In the genomic region with DNA sequence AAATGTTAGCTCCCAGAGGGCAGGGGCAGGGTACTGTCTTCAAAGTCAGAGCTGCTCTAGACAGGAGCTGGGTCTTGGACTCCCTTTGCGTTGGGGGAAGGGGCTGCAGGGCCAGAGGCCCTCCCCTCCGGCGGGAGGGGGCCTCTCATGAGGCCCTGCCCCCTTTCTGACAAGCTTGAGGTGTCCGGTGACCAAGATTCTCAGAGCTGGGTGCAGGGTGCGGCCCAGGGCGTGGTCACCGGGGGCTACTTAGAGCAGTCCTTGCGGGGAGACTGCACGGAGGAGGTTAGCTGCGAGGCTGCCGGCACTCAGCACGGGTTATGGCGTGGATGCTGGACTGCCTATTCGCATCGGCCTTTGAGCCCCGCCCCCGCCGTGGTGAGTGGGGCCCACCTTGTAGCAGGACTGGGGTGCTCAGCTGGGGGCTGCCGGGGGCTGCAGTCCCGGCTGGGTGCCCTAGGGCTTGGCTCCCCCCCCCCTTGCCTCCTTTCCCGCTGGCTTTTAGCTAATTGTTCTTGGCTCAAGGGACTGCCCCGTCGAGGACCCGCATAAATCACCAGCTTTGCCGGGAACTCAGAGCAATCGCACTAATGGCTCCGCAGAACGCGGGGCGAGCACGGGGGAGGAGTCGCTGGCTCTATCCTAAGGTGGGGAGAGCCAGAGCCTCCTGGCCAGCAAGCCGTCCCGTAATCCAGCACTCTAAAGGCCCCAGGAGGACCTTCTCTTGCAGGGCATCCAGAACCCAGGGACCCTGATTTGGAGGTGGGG, we compare ENCODE assay signal across 10 mouse cellular contexts. TPM values are rescaled to one million over a fixed set of nuclear protein-coding genes. Genes with fewer than 3 reads are reported as not detected.
DNase-seq lines count a peak whose midpoint lies in the region; ATAC-seq and TF ChIP-seq lines count a peak whose summit lies in the region.
"Had no signal": no experiment of that assay in that cellular context is flagged by ENCODE, and none has a peak within 500 bp of the region (broad histone marks: within the 10 kb centered on the region; RNA-seq: fewer than 3 reads in every experiment).

No protein-coding gene starts in this region.

- no peak for TF ChIP-seq EP300 in ES-Bruce4 (IDR thresholded peaks at IDR 0.05; ENCODE audit: insufficient read depth, low read depth, low read length)
- TF ChIP-seq EP300 in liver, postnatal 0 days (IDR thresholded peaks at IDR 0.05; ENCODE audit: low read depth) = no peak

- peak overlapping the region; percentile 29 for H3K4me3 ChIP-seq in ES-Bruce4 (ENCODE audit: low read depth, low read length)
- H3K4me3 ChIP-seq in forebrain, embryonic 15.5 days = peak overlapping the region; percentile 40
- H3K4me3 ChIP-seq in liver, postnatal 0 days (ENCODE audit: low read depth, low read length) = peak overlapping the region; percentile 19; the same call in 1 of the 2 replicates

- TF ChIP-seq POLR2A in ES-Bruce4 (IDR thresholded peaks at IDR 0.05; ENCODE audit: insufficient read depth, low read length) = no peak

- peak overlapping the region; percentile 58 for H3K4me2 ChIP-seq in forebrain, embryonic 15.5 days (replicated peaks)
- peak overlapping the region; percentile 60 for H3K4me2 ChIP-seq in liver, postnatal 0 days (ENCODE audit: low read depth, low read length)

- intact Hi-C loops in left cerebral cortex, postnatal 36 days (cut with DNase I) = no loop called here

- no peak overlapping the region for H3K27ac ChIP-seq in ES-Bruce4 (ENCODE audit: insufficient read depth, low read length)
- no peak overlapping the region for H3K27ac ChIP-seq in forebrain, embryonic 15.5 days (replicated peaks)
- H3K27ac ChIP-seq in liver, postnatal 0 days (ENCODE audit: low read depth) = no peak overlapping the region

- WGBS in forebrain, embryonic 15.5 days = 14% methylated on average over 33 of the region's 34 CpGs
- 19% methylated on average over 32 of the region's 34 CpGs for WGBS in liver, postnatal 0 days (ENCODE audit: insufficient replicate concordance)

- TF ChIP-seq CTCF in ES-Bruce4 (IDR thresholded peaks at IDR 0.05; ENCODE audit: low read depth, low read length) = no peak
- no peak for TF ChIP-seq CTCF in liver, postnatal 0 days (IDR thresholded peaks at IDR 0.05; ENCODE audit: low read depth)

- H3K4me1 ChIP-seq in ES-Bruce4 (ENCODE audit: control insufficient read depth, insufficient read depth, low read length) = no peaks in the 10 kb centered on the region
- 0 out of 2 replicates have a peak, but pooled peaks cover 6% of the 10 kb centered on the region for H3K4me1 ChIP-seq in forebrain, embryonic 15.5 days
- H3K4me1 ChIP-seq in liver, postnatal 0 days (ENCODE audit: insufficient read depth) = no peaks in the 10 kb centered on the region

- no peaks in the 10 kb centered on the region for H3K36me3 ChIP-seq in ES-Bruce4 (ENCODE audit: control insufficient read depth, insufficient read depth, low read length, poor library complexity, severe bottlenecking)
- H3K36me3 ChIP-seq in forebrain, embryonic 15.5 days = no peaks in the 10 kb centered on the region
- H3K36me3 ChIP-seq in liver, postnatal 0 days (replicated peaks; ENCODE audit: insufficient read depth, low read length) = no peaks in the 10 kb centered on the region

- no peak overlapping the region for H3K9ac ChIP-seq in ES-Bruce4 (ENCODE audit: low read depth, poor library complexity, severe bottlenecking)
- peak overlapping the region; percentile 15; the same call in 1 of the 2 replicates for H3K9ac ChIP-seq in forebrain, embryonic 15.5 days (replicated peaks)
- H3K9ac ChIP-seq in liver, postnatal 0 days (replicated peaks) = no peak overlapping the region

- ATAC-seq in forebrain, embryonic 15.5 days (replicated peaks) = peak; percentile 70
- ATAC-seq in liver, postnatal 0 days = no peak

- no peaks in the 10 kb centered on the region for H3K27me3 ChIP-seq in ES-Bruce4 (ENCODE audit: control insufficient read depth, insufficient read depth, low read length, poor library complexity, severe bottlenecking)
- no peaks in the 10 kb centered on the region for H3K27me3 ChIP-seq in forebrain, embryonic 15.5 days
- no peaks in the 10 kb centered on the region for H3K27me3 ChIP-seq in liver, postnatal 0 days (ENCODE audit: insufficient read depth, low read length)

- H3K9me3 ChIP-seq in ES-Bruce4 (replicated peaks; ENCODE audit: control insufficient read depth, insufficient read depth, low read length, poor library complexity, severe bottlenecking) = no peaks in the 10 kb centered on the region
- H3K9me3 ChIP-seq in forebrain, embryonic 15.5 days = no peaks in the 10 kb centered on the region
- no peaks in the 10 kb centered on the region for H3K9me3 ChIP-seq in liver, postnatal 0 days (ENCODE audit: low read length)

- peak; percentile 5 to 10 for DNase-seq in cerebellum, postnatal 25 days
- no peak for DNase-seq in cerebellum, adult 11-12 months
- DNase-seq in liver, postnatal 0 days = no peak
- no peak for DNase-seq in thymus, postnatal 4 days
- no peak for DNase-seq in left cerebral cortex, postnatal 36 days (ENCODE audit: low spot score in 2 of 2)
- no peak for DNase-seq in layer of hippocampus, adult 8-10 months (ENCODE audit: low spot score in 2 of 2)
- DNase-seq: B cell, adult 2 months had no signal

RNA-seq across cellular contexts. Expression of a gene that starts 6.7 kb away (rescaled TPM):
- polyA plus RNA-seq in ES-Bruce4 (2011; ENCODE audit: insufficient read depth, insufficient read length, low read depth, missing spikeins) = 0.51 and 0.84 TPM in 2 replicates
- 0.84 and 1.3 TPM in 2 replicates for polyA plus RNA-seq in forebrain, embryonic 15.5 days (2015; fragmentation: Nextera tagmentation; extraction: Ambion mirVana)
- polyA plus RNA-seq in liver, postnatal 0 days (2015; fragmentation: Nextera tagmentation; extraction: Ambion mirVana) = 0.49 and 1.6 TPM in 2 replicates
- 1 to 10 TPM; 1.3 to 3.3 TPM for total RNA-seq in left cerebral cortex, postnatal 36 days (2021)
- 1 to 10 TPM in 3 of 4 experiments, under 1 TPM in 1; 0.71 to 1.6 (median 1.1) TPM for total RNA-seq in layer of hippocampus, adult 8-10 months (2022)
- polyA plus RNA-seq: small intestine, adult 2 months had no signal

Comparison
In these comparisons a context has a peak if more than half of its experiments do, and no peak if none do; other contexts are left out.
1. DNase-seq: peak in cerebellum, postnatal 25 days (2 of 2); none in cerebellum, adult 11-12 months (single experiment), liver, postnatal 0 days (single experiment), thymus, postnatal 4 days (single experiment), left cerebral cortex, postnatal 36 days (0 of 2) and layer of hippocampus, adult 8-10 months (0 of 2).
2. Peak in every context shown above with its lines, with median percentiles within 50 percentile points of each other: H3K4me3 ChIP-seq.